Mouse (Mus musculus) lung, postnatal 36 days (tissue): ENCODE data around the gene Def8.
A peak's percentile ranks its signal among the peaks of the same experiment; 100 is the strongest.
"Not testable (repeated sequence)": the region's sequence is repeated elsewhere in the genome, so short reads cannot be mapped to it uniquely, and the experiment has no call there.

Source experiments
- DNase-seq: peaks from one replicate; pipeline ENCODE4 v3.0.0; 2022; ENCODE audit warnings: mixed read lengths

The Def8 gene

GRCm38 (mm10) chr8:123442351-123442750 is 19.0 kb downstream of the Def8 start:
- DNase-seq, result no peak

GRCm38 (mm10) chr8:123442871-123443575 is 19.7 kb downstream of the Def8 start:
- DNase-seq, result peak; percentile 95

GRCm38 (mm10) chr8:123443576-123443921 is 20.2 kb downstream of the Def8 start:
- DNase-seq, result peak; percentile 4

- DNase-seq, result peak; percentile 12
Observed at GRCm38 (mm10) chr8:123444131-123444530, 20.8 kb downstream of the Def8 start.

- no peak for DNase-seq
Observed at GRCm38 (mm10) chr8:123445981-123446380, 22.7 kb downstream of the Def8 start.

GRCm38 (mm10) chr8:123446799-123447198 is 23.5 kb downstream of the Def8 start:
- no peak for DNase-seq

- no peak for DNase-seq
Observed at GRCm38 (mm10) chr8:123450783-123451182, 27.5 kb downstream of the Def8 start.

- not testable (repeated sequence) for DNase-seq
Observed at GRCm38 (mm10) chr8:123451747-123452146, 28.4 kb downstream of the Def8 start.

- DNase-seq, result no peak
Observed at GRCm38 (mm10) chr8:123452149-123452548, 28.8 kb downstream of the Def8 start.

- DNase-seq, result no peak
Observed at GRCm38 (mm10) chr8:123453291-123453690, 30.0 kb downstream of the Def8 start.

- DNase-seq, result no peak
Observed at GRCm38 (mm10) chr8:123453951-123454350, 30.6 kb downstream of the Def8 start.

- no peak for DNase-seq
Observed at GRCm38 (mm10) chr8:123454559-123454958, 31.2 kb downstream of the Def8 start.

- DNase-seq, result no peak
Observed at GRCm38 (mm10) chr8:123463651-123464050, 40.3 kb downstream of the Def8 start.

- no peak for DNase-seq
Observed at GRCm38 (mm10) chr8:123467476-123467875, 44.1 kb downstream of the Def8 start.

GRCm38 (mm10) chr8:123472991-123473390 is 49.7 kb downstream of the Def8 start:
- DNase-seq, result not testable (repeated sequence)

- DNase-seq, result not testable (repeated sequence)
Observed at GRCm38 (mm10) chr8:123474549-123474948, 51.2 kb downstream of the Def8 start.

GRCm38 (mm10) chr8:123476911-123477736 is 53.8 kb downstream of the Def8 start:
- no peak for DNase-seq

GRCm38 (mm10) chr8:123477737-123478258 is 54.5 kb downstream of the Def8 start, which contains the start of gene Afg3l1:
Afg3l1 (plus strand) TSS chr8:123477903.
- DNase-seq, result peak; percentile 95

GRCm38 (mm10) chr8:123478456-123479218 is 55.3 kb downstream of the Def8 start:
- DNase-seq, result peak; percentile 15

GRCm38 (mm10) chr8:123482627-123483026 is 59.3 kb downstream of the Def8 start:
- DNase-seq, result peak; percentile 7

- peak; percentile 40 for DNase-seq
Observed at GRCm38 (mm10) chr8:123491280-123492075, 68.2 kb downstream of the Def8 start.

- no peak for DNase-seq
Observed at GRCm38 (mm10) chr8:123492898-123493297, 69.6 kb downstream of the Def8 start.
